Mouse (Mus musculus) left cerebral cortex, adult 2 months (tissue): ENCODE data around the gene Zfp286. TPM values are rescaled to one million over a fixed set of nuclear protein-coding genes. Genes with fewer than 3 reads are reported as not detected.

Experiments used
- DNase-seq, 2 experiments: peaks; one replicate each; pipeline ENCODE4 v3.0.0; 2021 to 2022; ENCODE audit warnings: low spot score in 2 of 2, mixed read lengths in 1 of 2; ENCODE audit errors: extremely low spot score in 1 of 2
- H3K27ac ChIP-seq: fragments of 200-600 bp; 2 replicates; pipeline ENCODE4 v1.8.1; 2022
- H3K4me3 ChIP-seq: fragments of 200-600 bp; 2 replicates; pipeline ENCODE4 v1.8.1; 2022
- CTCF ChIP-seq: fragments of 200-600 bp; IDR thresholded peaks from 2 replicates; pipeline ENCODE4 v1.8.1; 2022; ENCODE audit warnings: antibody characterized with exemption, mild to moderate bottlenecking, moderate library complexity
- intact Hi-C: fragments of 180-260 bp; cut with DNase I; formaldehyde crosslinking; loops from one replicate; pipeline ENCODE4 v1.15.1; 2025
- total RNA-seq, 2 experiments: library from RNA; stranded (reverse); gene quantifications; 2 replicates each; pipeline ENCODE4 v1.2.3; 2021

The Zfp286 gene
- total RNA-seq, 2 experiments from 2014 or later: 26.8 to 29.0 TPM

- intact Hi-C loops: no loop called here
- Histone ChIP-seq H3K27ac (peak within 1 kb of the TSS; percentile 56), H3K4me3 (peak within 1 kb of the TSS; percentile 36)
- peak; percentile 21 to 26 for DNase-seq
- no peak for TF ChIP-seq CTCF
These were observed 30.8 kb upstream of the Zfp286 start, which contains the start of gene Trim16 for GRCm38 (mm10) chr11:62820059-62820541. Gene Trim16 (plus strand): TSS chr11:62820231.

DNA sequence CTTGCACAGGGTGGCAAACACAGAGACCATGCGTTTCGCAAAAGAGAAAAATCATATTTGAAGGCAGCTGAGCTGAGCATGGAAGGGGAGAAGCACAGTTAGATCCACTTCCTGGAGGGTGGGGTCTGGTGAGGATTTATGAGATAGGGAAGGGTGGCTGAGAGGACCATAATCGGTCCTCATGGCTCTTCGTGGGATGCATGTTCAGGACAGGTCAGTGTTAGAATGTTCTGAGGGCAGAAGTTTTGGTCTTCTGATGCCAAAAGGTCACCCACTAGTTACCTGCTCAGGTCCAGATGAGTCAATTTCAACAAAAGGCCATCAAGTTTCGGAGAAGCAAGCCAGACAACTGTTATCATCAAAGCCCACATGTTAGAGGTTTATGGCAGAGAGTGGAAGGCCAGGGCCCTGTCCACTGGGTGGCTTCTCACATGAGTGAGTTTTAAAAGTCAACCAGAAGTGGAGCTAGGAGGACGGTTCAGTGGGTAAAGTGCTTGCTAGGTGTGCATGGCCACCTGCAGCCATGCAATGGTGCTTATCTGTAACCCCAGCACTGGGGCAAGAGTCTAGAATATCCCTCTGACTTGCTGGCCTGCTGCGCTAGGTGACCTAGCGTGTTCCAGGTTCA lies 29.9 kb upstream of the Zfp286 start:
- no peak overlapping the region for H3K27ac ChIP-seq
- intact Hi-C loops: no loop called here
- no peak for TF ChIP-seq CTCF
- DNase-seq: no peak
- no peak overlapping the region for H3K4me3 ChIP-seq

DNA sequence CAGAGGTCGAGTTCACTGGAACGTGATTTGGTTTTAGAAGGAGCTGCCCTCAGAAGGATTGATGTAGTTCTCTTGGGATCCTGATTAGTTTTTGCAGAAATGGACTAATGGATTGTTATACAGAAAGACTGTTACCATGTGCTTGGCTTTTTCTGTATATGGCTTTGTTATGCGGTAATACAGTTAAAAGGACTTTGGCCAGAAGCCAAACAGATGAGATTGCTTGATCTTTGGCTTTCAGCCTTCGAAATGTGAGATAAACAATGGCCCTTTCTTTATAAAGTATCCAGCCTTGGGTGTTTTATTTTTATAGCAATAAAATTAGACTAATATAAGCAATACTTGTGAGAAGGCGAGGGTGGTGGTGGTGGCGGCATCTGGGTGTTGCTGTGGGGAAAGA lies 27.3 kb upstream of the Zfp286 start:
- no peak for TF ChIP-seq CTCF
- H3K27ac ChIP-seq: no peak overlapping the region
- no peak overlapping the region for H3K4me3 ChIP-seq
- intact Hi-C loops: no loop called here
- no peak for DNase-seq

GRCm38 (mm10) chr11:62815438-62815837 lies 26.2 kb upstream of the Zfp286 start:
- no peak for TF ChIP-seq CTCF
- no peak overlapping the region for H3K27ac ChIP-seq
- no peak overlapping the region for H3K4me3 ChIP-seq
- DNase-seq: no peak
- intact Hi-C loops: no loop called here

- no peak overlapping the region for H3K27ac ChIP-seq
- H3K4me3 ChIP-seq: no peak overlapping the region
- intact Hi-C loops: no loop called here
- no peak for DNase-seq
- TF ChIP-seq CTCF: no peak
These were observed 25.4 kb upstream of the Zfp286 start for GRCm38 (mm10) chr11:62814625-62815024.

DNA sequence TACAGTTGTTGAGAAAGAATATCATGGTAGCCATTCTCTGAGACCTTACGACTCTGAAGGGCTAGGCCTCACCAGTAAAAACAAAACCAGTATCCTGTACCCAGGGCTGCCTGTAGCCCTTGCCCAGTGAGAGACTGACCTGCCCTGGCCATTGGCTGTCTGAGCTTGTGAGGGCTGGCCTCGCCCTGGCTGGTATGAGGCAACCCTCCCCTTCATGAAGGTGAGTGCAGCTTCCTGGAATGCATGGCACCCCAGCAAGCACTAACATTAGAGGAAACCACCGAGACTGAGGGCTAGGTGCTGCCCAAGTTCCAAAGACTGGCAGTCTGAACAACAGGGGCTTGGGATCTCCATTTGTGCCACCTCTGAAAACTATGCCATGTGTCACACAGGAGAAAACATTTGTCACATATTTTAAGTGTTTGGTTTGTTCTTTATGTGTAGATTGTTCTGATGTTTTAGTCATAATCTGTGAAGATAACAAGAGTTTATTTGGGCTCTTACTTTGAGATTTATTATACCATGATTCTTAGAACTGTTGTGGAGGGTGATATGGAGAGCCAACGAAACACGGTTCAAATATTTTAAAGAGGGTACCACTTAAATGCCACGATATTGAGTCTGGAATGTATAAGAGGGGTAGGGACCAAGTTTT lies 24.8 kb upstream of the Zfp286 start:
- no peak overlapping the region for H3K4me3 ChIP-seq
- no peak for TF ChIP-seq CTCF
- intact Hi-C loops: no loop called here
- H3K27ac ChIP-seq: no peak overlapping the region
- DNase-seq: no peak

- intact Hi-C loops: no loop called here
- H3K4me3 ChIP-seq: no peak overlapping the region
- no peak for TF ChIP-seq CTCF
These were observed 24.2 kb upstream of the Zfp286 start for GRCm38 (mm10) chr11:62813497-62813896.

GRCm38 (mm10) chr11:62812268-62812667 lies 23.0 kb upstream of the Zfp286 start:
- Histone ChIP-seq H3K4me3 (no peak overlapping the region), H3K27ac (no peak overlapping the region)
- no peak for DNase-seq
- TF ChIP-seq CTCF: no peak
- intact Hi-C loops: no loop called here

More at GRCm38 (mm10) chr11:62813497-62813896, 24.2 kb upstream of the Zfp286 start:
- H3K27ac ChIP-seq: no peak overlapping the region
- DNase-seq: no peak

GRCm38 (mm10) chr11:62809201-62809600 lies 19.9 kb upstream of the Zfp286 start:
- no peak for DNase-seq
- Histone ChIP-seq H3K4me3 (no peak overlapping the region), H3K27ac (no peak overlapping the region)
- TF ChIP-seq CTCF: peak; percentile 45
- intact Hi-C loops: no loop called here

DNA sequence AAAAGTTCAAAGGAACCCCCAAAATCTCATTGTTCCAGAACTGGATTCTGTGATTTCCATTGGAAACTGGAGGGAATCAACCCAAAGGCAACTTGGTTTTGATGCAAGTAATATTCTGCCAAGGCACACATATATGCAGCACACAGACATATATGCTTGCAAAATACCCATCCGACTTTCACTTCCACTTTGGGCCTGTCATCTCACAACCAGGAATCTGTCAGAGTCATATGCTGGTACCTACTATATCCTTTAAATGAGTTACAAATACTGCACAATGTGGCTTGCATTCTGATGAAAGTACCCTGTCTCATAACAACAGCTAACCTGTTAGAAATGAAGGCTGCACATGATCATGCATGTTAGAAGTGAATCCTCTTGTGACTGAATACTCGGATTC lies 18.7 kb upstream of the Zfp286 start:
- DNase-seq: no peak
- TF ChIP-seq CTCF: no peak
- intact Hi-C loops: no loop called here
- H3K4me3 ChIP-seq: no peak overlapping the region
- H3K27ac ChIP-seq: no peak overlapping the region

- H3K4me3 ChIP-seq: no peak overlapping the region
- intact Hi-C loops: no loop called here
These were observed 14.9 kb upstream of the Zfp286 start for GRCm38 (mm10) chr11:62804119-62804518.

DNA sequence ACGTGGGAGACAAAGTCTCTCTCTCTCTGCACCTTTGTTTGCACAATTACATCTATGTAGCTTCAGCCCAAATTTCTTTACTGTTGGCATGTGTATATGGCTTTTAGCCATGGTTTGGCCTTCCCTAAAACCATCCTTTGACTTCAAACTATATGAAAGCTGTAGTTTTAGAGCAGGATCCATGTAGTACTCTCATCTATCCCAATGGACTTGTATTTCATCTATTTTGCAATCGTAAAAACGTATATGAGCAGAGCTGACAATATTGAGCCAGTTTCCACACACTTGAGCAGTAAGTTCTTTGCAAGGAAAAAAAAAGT lies 315 bp upstream of the Zfp286 start:
- Histone ChIP-seq H3K4me3 (peak overlapping the region; percentile 72), H3K27ac (peak overlapping the region; percentile 45; the same call in 1 of the 2 replicates)
- TF ChIP-seq CTCF: no peak
- DNase-seq: no peak
- intact Hi-C loops: no loop called here

More at GRCm38 (mm10) chr11:62804119-62804518, 14.9 kb upstream of the Zfp286 start:
- no peak overlapping the region for H3K27ac ChIP-seq
- no peak for DNase-seq
- no peak for TF ChIP-seq CTCF

DNA sequence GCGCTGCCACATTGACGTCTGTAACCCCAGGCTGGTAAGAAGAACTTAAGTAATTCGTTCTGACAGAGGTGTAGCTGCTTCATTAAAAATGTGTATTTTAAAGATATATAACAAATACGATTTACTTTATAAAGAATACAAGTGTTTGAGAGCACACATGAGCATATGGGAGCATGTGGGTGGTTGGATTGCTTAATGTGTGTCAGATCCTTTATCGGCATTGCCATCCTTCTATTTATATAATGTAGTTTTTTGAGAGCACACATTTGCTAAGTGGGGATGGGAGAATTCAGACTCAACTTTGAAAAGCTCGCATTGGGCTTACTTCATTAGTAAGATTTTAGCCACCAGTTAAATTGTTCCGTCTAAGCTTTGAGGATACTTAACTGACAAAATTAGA lies 12.8 kb downstream of the Zfp286 start:
- no peak for DNase-seq
- no peak for TF ChIP-seq CTCF
- no peak overlapping the region for H3K4me3 ChIP-seq
- intact Hi-C loops: no loop called here
- H3K27ac ChIP-seq: no peak overlapping the region
